Mouse (Mus musculus): ENCODE measurements around the gene Klf12.

- TF ChIP-seq CTCF (IDR thresholded peaks at IDR 0.05; ENCODE audit: borderline replicate concordance, insufficient read depth, low read depth, low read length) = no peak
- TF ChIP-seq POLR2A (IDR thresholded peaks at IDR 0.05; ENCODE audit: borderline replicate concordance, insufficient read depth, low read length) = no peak
Measured at GRCm38 (mm10) chr14:100132479-100132878, 152.0 kb downstream of the Klf12 start.
